Mouse (Mus musculus): ENCODE measurements around the gene Zbtb46.

- TF ChIP-seq CTCF (IDR thresholded peaks at IDR 0.05) (no peak), EP300 (IDR thresholded peaks at IDR 0.05) (no peak)
These were observed 1.4 kb downstream of the Zbtb46 start for GRCm38 (mm10) chr2:181457831-181458230.

Measured in lung, postnatal 0 days (tissue).